Mouse (Mus musculus): ENCODE results near the gene Sbno2.

DNA sequence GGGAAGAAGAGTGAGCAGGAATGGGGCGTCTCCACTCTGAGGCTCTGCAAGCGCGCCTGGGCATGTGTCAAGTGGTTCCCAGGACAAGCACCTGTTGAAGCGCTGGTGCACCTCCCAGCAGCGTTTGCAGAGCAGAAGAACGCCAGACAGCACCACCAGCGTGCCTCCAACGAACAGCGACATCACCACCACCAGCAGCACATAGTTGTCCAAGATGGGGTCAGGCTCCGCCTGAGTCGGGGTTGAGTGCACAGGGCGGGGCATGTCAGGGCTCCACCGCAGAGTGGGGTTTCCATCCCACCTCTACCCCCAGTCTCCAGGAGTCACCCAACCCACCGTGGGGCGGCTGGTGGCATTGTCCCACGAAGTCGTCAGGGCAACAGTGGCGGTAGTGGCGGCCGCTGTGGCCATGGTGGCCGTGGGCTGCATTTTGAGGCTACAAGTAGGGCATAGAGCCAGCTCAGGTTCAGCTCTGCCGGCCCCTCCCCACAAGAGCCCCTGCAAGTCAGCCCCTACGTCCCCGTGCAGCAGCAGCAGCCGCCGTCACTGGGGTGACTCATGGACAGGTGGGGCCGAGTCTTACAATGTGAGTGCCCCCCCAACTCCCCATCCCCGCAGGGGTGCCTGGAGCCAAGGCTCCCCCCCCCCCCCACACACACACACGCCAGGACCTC is 31.7 kb upstream of the Sbno2 start:
- no peak for TF ChIP-seq POLR2A (IDR thresholded peaks at IDR 0.05; ENCODE audit: insufficient read length, low read depth)
- no peak for TF ChIP-seq E2F4 (IDR thresholded peaks at IDR 0.05; ENCODE audit: insufficient read depth)
- TF ChIP-seq TCF12 (IDR thresholded peaks at IDR 0.05; ENCODE audit: insufficient read depth, poor library complexity, severe bottlenecking), result no peak
- TF ChIP-seq MAX (IDR thresholded peaks at IDR 0.05; ENCODE audit: low read depth), result no peak
- peak in 1 of 3 experiments; percentile 15 for TF ChIP-seq MYOG (IDR thresholded peaks at IDR 0.05; ENCODE audit: control insufficient read depth in 1 of 3, insufficient read depth in 1 of 3, insufficient read length in 2 of 3, low read depth in 2 of 3)
- no peak for TF ChIP-seq CEBPB (IDR thresholded peaks at IDR 0.05; ENCODE audit: insufficient read depth, poor library complexity, severe bottlenecking)
- TF ChIP-seq MYOD1 (IDR thresholded peaks at IDR 0.05; ENCODE audit: control insufficient read depth in 1 of 3, insufficient read length in 2 of 3, low read depth in 2 of 3), result peak in 2 of 3 experiments; percentile 23 to 26
- no peak for TF ChIP-seq POLR2AphosphoS2 (IDR thresholded peaks at IDR 0.05; ENCODE audit: insufficient read length, low read depth)
- TF ChIP-seq USF1 (IDR thresholded peaks at IDR 0.05; ENCODE audit: low read depth), result no peak
- no peak for TF ChIP-seq REST (IDR thresholded peaks at IDR 0.05; ENCODE audit: insufficient read depth, insufficient read length)
- no peak for TF ChIP-seq TCF3 (IDR thresholded peaks at IDR 0.05; ENCODE audit: insufficient read length, low read depth)
